Mouse (Mus musculus): ENCODE data around the gene Ralgapa2. TPM values are rescaled to one million over a fixed set of nuclear protein-coding genes. Genes with fewer than 3 reads are reported as not detected.
A peak's percentile ranks its signal among the peaks of the same experiment; 100 is the strongest.

Ralgapa2 gene
- 2.9 and 3.3 TPM in 2 replicates for polyA plus RNA-seq (2015; fragmentation: Nextera tagmentation; extraction: Ambion mirVana)

DNA sequence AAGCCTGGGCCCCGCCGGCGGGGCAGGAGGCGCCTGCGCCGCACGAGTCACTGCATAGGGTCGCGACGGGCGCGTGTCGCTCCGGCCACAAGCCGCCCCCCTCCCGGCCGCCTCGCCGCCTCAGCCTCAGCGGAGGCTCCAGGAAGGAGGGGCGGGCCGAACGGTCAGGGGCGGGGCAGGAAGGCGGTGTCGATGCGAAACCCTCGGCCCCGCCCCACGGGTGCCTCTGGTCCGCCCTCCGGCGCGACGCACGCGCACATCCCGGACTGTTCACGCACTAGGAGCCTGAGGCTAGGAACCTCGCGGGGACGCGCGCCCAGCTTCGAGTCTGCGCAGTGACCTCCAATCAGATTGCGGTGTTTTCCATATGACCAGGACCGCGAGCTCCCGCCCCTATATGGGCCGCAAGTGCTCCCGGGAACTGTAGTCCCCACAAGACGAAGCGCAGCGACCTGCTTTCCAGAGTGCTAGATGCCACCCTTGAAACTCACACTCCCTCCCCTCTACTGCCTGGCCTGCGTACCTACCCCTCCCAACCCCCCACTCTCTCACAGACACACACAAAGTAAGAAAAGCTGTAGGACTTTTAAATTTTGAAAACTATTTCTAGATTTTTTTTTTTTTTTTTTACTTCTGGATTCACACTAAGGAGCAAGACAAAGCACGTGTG, at the start of gene Ralgapa2:
Gene Ralgapa2, minus strand, starts transcription at position 434 of the 670 bp plus-strand sequence.
- ATAC-seq (ENCODE audit: low read depth) (peak; percentile 98), DNase-seq (peak; percentile 99)
- Histone ChIP-seq H3K9ac (peak within 1 kb of the TSS; percentile 93), H3K27me3 (no peaks in the 10 kb centered on the region), H3K4me3 (replicated peaks) (peak within 1 kb of the TSS; percentile 83), H3K4me1 (replicated peaks) (peaks cover 34% of the 10 kb centered on the region), H3K27ac (peak within 1 kb of the TSS; percentile 80), H3K36me3 (no peaks in the 10 kb centered on the region), H3K9me3 (replicated peaks) (no peaks in the 10 kb centered on the region), H3K4me2 (peak within 1 kb of the TSS; percentile 96)
- WGBS (ENCODE audit: insufficient replicate concordance): under 1% methylated on average over 53 of the region's 57 CpGs

DNA sequence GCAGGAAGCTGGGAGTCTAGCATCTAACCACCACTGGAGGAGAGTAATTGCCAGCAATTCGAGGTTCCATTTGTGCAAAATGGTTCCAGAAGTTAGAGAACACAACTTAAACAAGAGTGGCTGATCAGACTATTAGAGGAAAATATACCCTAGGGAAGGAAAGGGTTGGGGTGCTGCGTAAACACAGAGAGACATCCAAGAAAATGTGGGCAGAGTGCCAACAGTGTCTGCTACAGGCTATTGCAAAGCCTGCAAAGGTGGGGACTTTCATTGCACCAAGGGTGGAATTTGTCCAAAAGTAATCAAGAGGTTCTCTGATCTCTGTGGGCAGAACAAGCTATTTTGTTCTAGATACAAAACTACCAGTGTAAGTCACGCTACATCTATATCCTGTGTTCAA, 49.4 kb upstream of the Ralgapa2 start:
- ATAC-seq (ENCODE audit: low read depth): no peak
- peaks cover 5% of the 10 kb centered on the region; the same call in 1 of the 2 replicates for H3K4me1 ChIP-seq (replicated peaks)

DNA sequence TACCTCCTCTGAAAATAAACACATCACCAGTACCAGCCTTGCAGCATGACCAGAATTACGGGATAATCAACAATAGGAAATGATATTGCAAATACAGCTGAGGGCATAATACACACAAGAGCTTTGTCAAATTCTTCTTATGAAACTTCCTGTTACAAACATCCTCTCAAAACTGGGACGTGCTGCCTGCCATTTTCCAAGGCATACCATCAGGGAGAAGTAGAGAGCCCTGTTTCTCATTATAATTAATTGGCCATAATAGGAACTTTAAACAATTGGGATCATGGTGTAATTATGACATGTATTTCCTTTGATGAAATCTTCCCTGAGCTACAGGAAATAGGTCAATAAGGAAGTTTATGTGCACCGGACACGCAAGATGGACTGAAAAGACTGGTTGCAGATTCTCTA, 48.5 kb upstream of the Ralgapa2 start:
- Histone ChIP-seq H3K4me3 (replicated peaks) (no peak overlapping the region), H3K27me3 (no peaks in the 10 kb centered on the region), H3K9me3 (replicated peaks) (no peaks in the 10 kb centered on the region), H3K27ac (no peak overlapping the region), H3K36me3 (no peaks in the 10 kb centered on the region), H3K4me1 (replicated peaks) (peaks cover 5% of the 10 kb centered on the region; the same call in 1 of the 2 replicates), H3K9ac (no peak overlapping the region), H3K4me2 (no peak overlapping the region)
- 50% methylated on average over 4 of the region's 4 CpGs for WGBS (ENCODE audit: insufficient replicate concordance)
- DNase-seq (no peak), ATAC-seq (ENCODE audit: low read depth) (no peak)

More for the DNA sequence above, 49.4 kb upstream of the Ralgapa2 start:
- WGBS (ENCODE audit: insufficient replicate concordance): 50% methylated on average over 3 of the region's 3 CpGs
- H3K9me3 ChIP-seq (replicated peaks): no peaks in the 10 kb centered on the region
- no peaks in the 10 kb centered on the region for H3K27me3 ChIP-seq
- no peaks in the 10 kb centered on the region for H3K36me3 ChIP-seq
- no peak for DNase-seq
- no peak overlapping the region for H3K4me3 ChIP-seq (replicated peaks)
- H3K27ac ChIP-seq: no peak overlapping the region
- H3K4me2 ChIP-seq: no peak overlapping the region
- H3K9ac ChIP-seq: no peak overlapping the region

DNA sequence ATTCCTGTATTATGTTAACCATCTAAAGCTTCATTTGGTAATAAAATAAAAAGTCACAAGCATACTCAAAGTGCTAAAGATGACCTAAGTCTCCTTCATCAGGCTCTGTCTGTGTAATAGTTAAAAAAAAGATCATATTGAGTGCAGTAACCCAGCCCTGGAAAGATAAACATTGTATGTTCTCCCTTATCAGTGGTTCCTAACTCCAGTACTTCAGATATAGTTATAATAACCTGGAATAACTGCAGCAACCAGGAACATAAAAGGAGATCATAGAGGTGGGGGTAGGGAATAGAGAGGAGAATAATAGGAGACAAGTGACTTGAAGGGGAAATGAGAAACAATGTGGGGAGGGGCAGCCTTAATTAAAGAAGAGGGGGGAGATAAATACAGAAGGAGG, 44.0 kb upstream of the Ralgapa2 start:
- no peak for ATAC-seq (ENCODE audit: low read depth)
- no peaks in the 10 kb centered on the region for H3K9me3 ChIP-seq (replicated peaks)
- H3K4me3 ChIP-seq (replicated peaks): no peak overlapping the region
- no peaks in the 10 kb centered on the region for H3K27me3 ChIP-seq
- H3K36me3 ChIP-seq: no peaks in the 10 kb centered on the region
- H3K27ac ChIP-seq: no peak overlapping the region
- no peaks in the 10 kb centered on the region; the same call in 1 of the 2 replicates for H3K4me1 ChIP-seq (replicated peaks)
- no peak for DNase-seq
- H3K9ac ChIP-seq: no peak overlapping the region
- no peak overlapping the region for H3K4me2 ChIP-seq

GRCm38 (mm10) chr2:146555351-146555750, 43.2 kb upstream of the Ralgapa2 start:
- no peak overlapping the region for H3K4me3 ChIP-seq (replicated peaks)
- ATAC-seq (ENCODE audit: low read depth): no peak
- DNase-seq: no peak
- no peaks in the 10 kb centered on the region for H3K9me3 ChIP-seq (replicated peaks)
- H3K4me1 ChIP-seq (replicated peaks): no peaks in the 10 kb centered on the region; the same call in 1 of the 2 replicates
- no peak overlapping the region for H3K27ac ChIP-seq
- no peaks in the 10 kb centered on the region for H3K27me3 ChIP-seq
- H3K9ac ChIP-seq: no peak overlapping the region
- no peaks in the 10 kb centered on the region for H3K36me3 ChIP-seq
- 57% methylated on average over 5 of the region's 5 CpGs for WGBS (ENCODE audit: insufficient replicate concordance)
- no peak overlapping the region for H3K4me2 ChIP-seq

DNA sequence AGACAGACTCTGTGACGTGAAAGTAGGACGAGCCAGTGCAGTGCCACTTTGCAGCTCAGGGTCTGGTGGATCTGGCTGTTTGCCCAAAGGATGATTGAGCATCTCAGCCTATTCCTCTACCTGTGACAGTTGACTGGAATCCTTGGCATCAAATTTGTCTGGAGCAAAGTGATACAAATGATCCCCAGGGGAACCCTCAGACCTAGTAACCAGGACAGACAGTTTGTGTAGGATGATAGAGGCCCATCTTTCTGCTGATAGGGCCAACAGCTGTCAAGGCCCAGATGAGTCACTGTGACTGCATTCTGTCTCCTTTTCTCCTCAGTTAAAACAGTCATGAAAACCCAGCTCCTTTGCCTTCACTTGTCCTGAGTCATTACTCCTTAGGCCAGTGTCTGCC, 41.6 kb upstream of the Ralgapa2 start:
- WGBS (ENCODE audit: insufficient replicate concordance): 65% methylated on average over 2 of the region's 2 CpGs
- no peak for DNase-seq
- no peaks in the 10 kb centered on the region for H3K4me1 ChIP-seq (replicated peaks)
- H3K4me3 ChIP-seq (replicated peaks): no peak overlapping the region
- H3K9ac ChIP-seq: no peak overlapping the region
- no peak overlapping the region for H3K4me2 ChIP-seq
- no peaks in the 10 kb centered on the region for H3K27me3 ChIP-seq
- ATAC-seq (ENCODE audit: low read depth): no peak
- no peaks in the 10 kb centered on the region for H3K36me3 ChIP-seq
- H3K9me3 ChIP-seq (replicated peaks): no peaks in the 10 kb centered on the region
- H3K27ac ChIP-seq: no peak overlapping the region

GRCm38 (mm10) chr2:146551818-146552217, 39.7 kb upstream of the Ralgapa2 start:
- no peak overlapping the region for H3K4me2 ChIP-seq
- no peaks in the 10 kb centered on the region for H3K9me3 ChIP-seq (replicated peaks)
- WGBS (ENCODE audit: insufficient replicate concordance): 69% methylated on average over 4 of the region's 4 CpGs
- no peak overlapping the region for H3K27ac ChIP-seq
- ATAC-seq (ENCODE audit: low read depth): no peak
- H3K9ac ChIP-seq: no peak overlapping the region
- H3K4me1 ChIP-seq (replicated peaks): no peaks in the 10 kb centered on the region
- H3K4me3 ChIP-seq (replicated peaks): no peak overlapping the region
- no peaks in the 10 kb centered on the region for H3K36me3 ChIP-seq
- DNase-seq: no peak
- no peaks in the 10 kb centered on the region for H3K27me3 ChIP-seq

GRCm38 (mm10) chr2:146549111-146549776, 37.1 kb upstream of the Ralgapa2 start:
- Histone ChIP-seq H3K27me3 (no peaks in the 10 kb centered on the region), H3K27ac (0 out of 2 replicates have a peak overlapping the region, but pooled peaks have one; percentile 2), H3K4me3 (replicated peaks) (no peak overlapping the region), H3K9ac (no peak overlapping the region), H3K4me1 (replicated peaks) (no peaks in the 10 kb centered on the region), H3K4me2 (no peak overlapping the region), H3K9me3 (replicated peaks) (no peaks in the 10 kb centered on the region), H3K36me3 (no peaks in the 10 kb centered on the region)
- ATAC-seq (ENCODE audit: low read depth): no peak
- DNase-seq: no peak
- 51% methylated on average over 6 of the region's 6 CpGs for WGBS (ENCODE audit: insufficient replicate concordance)

DNA sequence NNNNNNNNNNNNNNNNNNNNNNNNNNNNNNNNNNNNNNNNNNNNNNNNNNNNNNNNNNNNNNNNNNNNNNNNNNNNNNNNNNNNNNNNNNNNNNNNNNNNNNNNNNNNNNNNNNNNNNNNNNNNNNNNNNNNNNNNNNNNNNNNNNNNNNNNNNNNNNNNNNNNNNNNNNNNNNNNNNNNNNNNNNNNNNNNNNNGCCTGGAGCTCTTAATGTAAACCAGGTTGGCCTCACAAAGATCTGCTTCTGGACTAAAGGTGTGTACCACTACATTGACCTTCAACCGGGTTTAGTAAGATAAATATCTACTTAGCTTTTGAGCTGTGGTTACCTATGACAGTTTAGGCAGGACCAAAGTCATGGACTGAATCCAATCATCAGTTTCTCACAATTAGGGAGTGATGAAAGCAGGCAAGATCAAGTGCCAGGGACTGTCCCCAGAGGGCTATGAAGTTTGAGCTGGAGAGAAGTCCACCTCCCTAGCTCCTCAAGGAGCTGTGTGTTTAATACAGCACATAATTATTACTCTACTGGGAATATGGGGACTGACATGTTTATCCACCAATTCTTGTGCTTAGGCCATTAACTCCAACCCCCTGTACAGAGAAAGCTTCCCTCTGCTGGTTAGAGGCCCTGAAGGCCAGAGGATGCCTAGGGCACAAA, 32.1 kb upstream of the Ralgapa2 start:
- WGBS (ENCODE audit: insufficient replicate concordance): 41% methylated on average over 1 of the region's 1 CpGs
- ATAC-seq (ENCODE audit: low read depth): no peak

DNA sequence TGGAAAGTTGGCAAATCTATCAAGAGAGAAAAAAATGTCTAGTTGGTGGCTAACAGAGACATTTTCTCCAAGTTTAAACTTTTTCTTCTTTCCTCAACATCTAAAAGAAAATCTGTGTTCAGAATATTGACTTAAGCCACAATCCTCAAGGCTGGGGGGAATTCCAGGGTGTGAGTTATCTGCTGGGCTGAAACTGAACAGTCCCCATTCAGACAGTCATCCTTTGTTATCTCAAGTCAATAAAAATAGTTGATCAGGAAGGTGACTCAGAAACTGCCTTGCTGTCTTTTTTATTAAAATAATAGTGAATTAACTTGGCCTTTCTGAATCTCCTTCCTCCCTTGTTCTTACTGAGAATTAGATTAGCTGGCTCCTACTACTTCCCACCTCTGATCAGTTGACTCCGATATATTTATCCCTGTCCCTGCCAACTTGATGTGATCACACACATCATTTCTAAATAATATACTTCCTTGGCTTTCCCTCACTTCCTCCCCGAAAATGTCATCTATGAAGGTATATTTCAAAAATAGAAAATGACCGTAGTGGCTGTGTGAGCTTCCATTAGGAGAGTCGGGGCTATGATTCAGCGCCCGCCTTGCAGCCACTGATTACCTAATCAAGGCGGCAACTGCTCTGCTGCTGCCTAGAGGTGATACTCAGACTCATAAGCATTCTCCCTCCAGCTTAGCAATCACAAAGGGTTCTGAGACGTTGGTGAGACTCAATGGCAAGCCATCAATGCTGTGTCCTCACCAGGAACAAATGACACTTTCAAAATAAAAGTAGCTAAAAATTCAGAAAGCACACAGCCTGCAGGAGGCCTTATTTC, 21.2 kb upstream of the Ralgapa2 start:
- Histone ChIP-seq H3K4me2 (no peak overlapping the region), H3K4me1 (replicated peaks) (peaks cover 34% of the 10 kb centered on the region), H3K9me3 (replicated peaks) (no peaks in the 10 kb centered on the region), H3K27me3 (no peaks in the 10 kb centered on the region), H3K9ac (no peak overlapping the region), H3K27ac (no peak overlapping the region), H3K4me3 (replicated peaks) (no peak overlapping the region), H3K36me3 (no peaks in the 10 kb centered on the region)
- no peak for DNase-seq
- 24% methylated on average over 8 of the region's 8 CpGs for WGBS (ENCODE audit: insufficient replicate concordance)
- ATAC-seq (ENCODE audit: low read depth): peak; percentile 62; the same call in 1 of the 2 replicates

More for the DNA sequence above, 32.1 kb upstream of the Ralgapa2 start:
- no peak for DNase-seq
- Histone ChIP-seq H3K4me1 (replicated peaks) (no peaks in the 10 kb centered on the region), H3K36me3 (no peaks in the 10 kb centered on the region), H3K27me3 (no peaks in the 10 kb centered on the region), H3K4me3 (replicated peaks) (no peak overlapping the region), H3K4me2 (no peak overlapping the region), H3K9ac (no peak overlapping the region), H3K27ac (no peak overlapping the region), H3K9me3 (replicated peaks) (0 out of 2 replicates have a peak, but pooled peaks cover 3% of the 10 kb centered on the region)

GRCm38 (mm10) chr2:146532493-146532892, 20.3 kb upstream of the Ralgapa2 start:
- ATAC-seq (ENCODE audit: low read depth) (no peak), DNase-seq (no peak)
- Histone ChIP-seq H3K4me2 (no peak overlapping the region), H3K4me3 (replicated peaks) (no peak overlapping the region), H3K36me3 (no peaks in the 10 kb centered on the region), H3K27me3 (no peaks in the 10 kb centered on the region), H3K9me3 (replicated peaks) (no peaks in the 10 kb centered on the region), H3K27ac (no peak overlapping the region), H3K9ac (no peak overlapping the region), H3K4me1 (replicated peaks) (peaks cover 28% of the 10 kb centered on the region)
- 80% methylated on average over 3 of the region's 3 CpGs for whole genome bisulfite sequencing (ENCODE audit: insufficient replicate concordance)

All from liver, embryonic 13.5 days (tissue).